Mouse (Mus musculus) lung, embryonic 14.5 days (tissue): ENCODE data around the gene Fgd6. TPM values are rescaled to one million over a fixed set of nuclear protein-coding genes. Genes with fewer than 3 reads are reported as not detected.

Experiments used
- ATAC-seq: fragments of 200-750 bp; cut with Nextera tagmentation; 2 replicates; pipeline ENCODE4 v1.8.0; 2017; ENCODE audit warnings: mild to moderate bottlenecking, moderate TSS enrichment, moderate library complexity; ENCODE audit not compliant: insufficient read depth
- DNase-seq: peaks from one replicate; pipeline ENCODE4 v3.0.0-alpha.2; 2015
- H3K27ac ChIP-seq: fragments of 300-500 bp; sonication (generic); 2 replicates; pipeline ENCODE4 v1.5.1; 2014; ENCODE audit warnings: low read depth, mild to moderate bottlenecking, moderate library complexity
- H3K27me3 ChIP-seq: fragments of 300-500 bp; sonication (generic); 2 replicates; pipeline ENCODE4 v1.6.1; 2014; ENCODE audit warnings: low read length, control low read depth; ENCODE audit not compliant: insufficient read depth
- H3K36me3 ChIP-seq: fragments of 300-500 bp; sonication (generic); 2 replicates; pipeline ENCODE4 v1.6.1; 2014; ENCODE audit warnings: control low read depth; ENCODE audit not compliant: insufficient read depth
- H3K4me1 ChIP-seq: fragments of 300-500 bp; sonication (generic); 2 replicates; pipeline ENCODE4 v1.6.1; 2014; ENCODE audit warnings: antibody characterized with exemption, control low read depth; ENCODE audit not compliant: insufficient read depth
- H3K4me2 ChIP-seq: fragments of 300-500 bp; sonication (generic); 2 replicates; pipeline ENCODE4 v1.6.1; 2014; ENCODE audit warnings: mild to moderate bottlenecking
- H3K4me3 ChIP-seq: fragments of 300-500 bp; sonication (generic); 2 replicates; pipeline ENCODE4 v1.5.1; 2014; ENCODE audit warnings: low read depth, low read length
- H3K9ac ChIP-seq: fragments of 300-500 bp; sonication (generic); 2 replicates; pipeline ENCODE4 v1.6.1; 2014
- H3K9me3 ChIP-seq: fragments of 300-500 bp; sonication (generic); 2 replicates; pipeline ENCODE4 v1.6.1; 2016; ENCODE audit warnings: low read depth, low read length, control low read depth
- CTCF ChIP-seq: IDR thresholded peaks from 2 replicates; pipeline ENCODE4 v1.5.1; 2016; ENCODE audit warnings: antibody characterized with exemption, low read depth
- WGBS: fragments of 180-500 bp; shearing (Covaris S2); extraction: QIAGEN DNeasy Blood & Tissue Kit; methylation state at CpG from one replicate; pipeline ENCODE4 v1.1.7; 2014; 5-methylcytosine and 5-hydroxymethylcytosine counted together
- polyA plus RNA-seq: library from polyadenylated mRNA; unstranded; fragments of >200 nt; fragmentation: Nextera tagmentation; extraction: Ambion mirVana; gene quantifications from 2 replicates; pipeline ENCODE4 v1.2.1, GENCODE M21; 2014

The Fgd6 gene
- polyA plus RNA-seq, 1 experiment from 2014 or later = 3.6 TPM

- no peak overlapping the region for H3K4me3 ChIP-seq
- no peaks in the 10 kb centered on the region for H3K4me1 ChIP-seq
- TF ChIP-seq CTCF = no peak
- H3K27me3 ChIP-seq = no peaks in the 10 kb centered on the region
- ATAC-seq (no peak), DNase-seq (no peak)
- no peak overlapping the region for H3K9ac ChIP-seq
- no peak overlapping the region for H3K4me2 ChIP-seq
- H3K27ac ChIP-seq = no peak overlapping the region
- 86% methylated on average over 5 of the region's 5 CpGs for WGBS
- no peaks in the 10 kb centered on the region for H3K9me3 ChIP-seq
- peaks cover 68% of the 10 kb centered on the region for H3K36me3 ChIP-seq
These were observed 128.5 kb downstream of the Fgd6 start for GRCm38 (mm10) chr10:94164104-94164845.

- H3K4me3 ChIP-seq = no peak overlapping the region
- no peaks in the 10 kb centered on the region for H3K9me3 ChIP-seq
- no peak overlapping the region for H3K27ac ChIP-seq
- peaks cover 70% of the 10 kb centered on the region for H3K36me3 ChIP-seq
- TF ChIP-seq CTCF = no peak
- no peak overlapping the region for H3K4me2 ChIP-seq
- DNase-seq = no peak
- no peak overlapping the region for H3K9ac ChIP-seq
- ATAC-seq = no peak
- H3K4me1 ChIP-seq = no peaks in the 10 kb centered on the region
- no peaks in the 10 kb centered on the region for H3K27me3 ChIP-seq
- 79% methylated on average over 16 of the region's 16 CpGs for WGBS
These were observed 129.6 kb downstream of the Fgd6 start for GRCm38 (mm10) chr10:94165426-94165825.

GRCm38 (mm10) chr10:94167051-94167750 is 131.4 kb downstream of the Fgd6 start:
- no peaks in the 10 kb centered on the region for H3K9me3 ChIP-seq
- no peak for DNase-seq
- H3K9ac ChIP-seq = no peak overlapping the region
- no peak overlapping the region for H3K4me2 ChIP-seq
- no peaks in the 10 kb centered on the region for H3K27me3 ChIP-seq
- H3K27ac ChIP-seq = no peak overlapping the region
- no peaks in the 10 kb centered on the region; the same call in 1 of the 2 replicates for H3K4me1 ChIP-seq
- H3K4me3 ChIP-seq = no peak overlapping the region
- no peak for ATAC-seq
- TF ChIP-seq CTCF = no peak
- H3K36me3 ChIP-seq = peaks cover 73% of the 10 kb centered on the region
- 89% methylated on average over 11 of the region's 11 CpGs for WGBS

- H3K4me1 ChIP-seq = no peaks in the 10 kb centered on the region; the same call in 1 of the 2 replicates
- peaks cover 75% of the 10 kb centered on the region for H3K36me3 ChIP-seq
- no peak overlapping the region for H3K4me3 ChIP-seq
- DNase-seq = peak; percentile 84
- WGBS = 40% methylated on average over 12 of the region's 12 CpGs
- no peak overlapping the region for H3K9ac ChIP-seq
- 0 out of 2 replicates have a peak overlapping the region, but pooled peaks have one; percentile 7 for H3K27ac ChIP-seq
- ATAC-seq = peak; percentile 76
- no peaks in the 10 kb centered on the region for H3K9me3 ChIP-seq
- TF ChIP-seq CTCF = no peak
- no peak overlapping the region for H3K4me2 ChIP-seq
- H3K27me3 ChIP-seq = no peaks in the 10 kb centered on the region
These were observed 135.8 kb downstream of the Fgd6 start for GRCm38 (mm10) chr10:94171440-94172130.

GRCm38 (mm10) chr10:94172137-94172536 is 136.3 kb downstream of the Fgd6 start:
- Histone ChIP-seq H3K27ac (no peak overlapping the region), H3K36me3 (peaks cover 72% of the 10 kb centered on the region), H3K27me3 (no peaks in the 10 kb centered on the region), H3K4me2 (no peak overlapping the region), H3K4me3 (no peak overlapping the region), H3K4me1 (no peaks in the 10 kb centered on the region; the same call in 1 of the 2 replicates), H3K9ac (no peak overlapping the region), H3K9me3 (no peaks in the 10 kb centered on the region)
- no peak for DNase-seq
- WGBS = 75% methylated on average over 11 of the region's 11 CpGs
- no peak for TF ChIP-seq CTCF
- no peak for ATAC-seq

- Histone ChIP-seq H3K9ac (no peak overlapping the region), H3K27me3 (no peaks in the 10 kb centered on the region), H3K4me3 (no peak overlapping the region), H3K36me3 (peaks cover 66% of the 10 kb centered on the region), H3K4me1 (no peaks in the 10 kb centered on the region; the same call in 1 of the 2 replicates), H3K9me3 (no peaks in the 10 kb centered on the region), H3K27ac (no peak overlapping the region), H3K4me2 (no peak overlapping the region)
- ATAC-seq = no peak
- TF ChIP-seq CTCF = no peak
- WGBS = 74% methylated on average over 6 of the region's 6 CpGs
- no peak for DNase-seq
These were observed 136.9 kb downstream of the Fgd6 start for GRCm38 (mm10) chr10:94172706-94173105.

GRCm38 (mm10) chr10:94174652-94175051 is 138.9 kb downstream of the Fgd6 start:
- WGBS = 77% methylated on average over 7 of the region's 7 CpGs
- DNase-seq = no peak
- Histone ChIP-seq H3K36me3 (peaks cover 52% of the 10 kb centered on the region), H3K27me3 (no peaks in the 10 kb centered on the region), H3K9ac (no peak overlapping the region), H3K9me3 (no peaks in the 10 kb centered on the region), H3K4me3 (no peak overlapping the region), H3K4me2 (no peak overlapping the region), H3K4me1 (no peaks in the 10 kb centered on the region; the same call in 1 of the 2 replicates), H3K27ac (no peak overlapping the region)
- TF ChIP-seq CTCF = no peak
- no peak for ATAC-seq
